Mouse (Mus musculus) lung, postnatal 0 days (tissue): ENCODE results near the gene Muc20.

Source experiments
- CTCF ChIP-seq: IDR thresholded peaks from 2 replicates; pipeline ENCODE4 v1.5.1; 2016; ENCODE audit warnings: antibody characterized with exemption, mild to moderate bottlenecking
- EP300 ChIP-seq: IDR thresholded peaks from 2 replicates; pipeline ENCODE4 v1.6.1; 2016; ENCODE audit warnings: antibody characterized with exemption, mild to moderate bottlenecking, control low read depth

DNA sequence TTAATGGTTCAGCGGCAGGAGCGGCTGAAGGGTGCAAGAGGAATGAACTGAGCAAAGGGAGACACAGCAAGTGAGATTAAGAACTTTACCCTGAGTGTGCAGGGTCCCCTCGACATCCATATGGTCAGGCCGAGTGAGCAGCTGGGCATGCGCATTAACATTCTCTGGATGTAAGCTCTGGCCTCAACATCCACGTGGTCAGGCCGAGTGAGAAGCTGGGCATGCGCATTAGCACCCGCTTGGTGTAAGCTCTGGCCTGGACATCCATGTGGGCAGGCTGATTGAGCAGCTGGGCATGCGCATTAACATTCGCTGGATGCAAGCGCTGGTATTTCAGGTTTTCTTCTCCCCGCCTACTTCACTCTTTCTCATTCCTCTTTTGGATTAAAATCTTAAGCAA, 12.4 kb downstream of the Muc20 start:
- no peak for TF ChIP-seq CTCF
- no peak for TF ChIP-seq EP300
